Mouse (Mus musculus): ENCODE data around the gene Gm44511.
"Not testable (repeated sequence)": the region's sequence is repeated elsewhere in the genome, so short reads cannot be mapped to it uniquely, and the experiment has no call there.

Gm44511 gene

GRCm38 (mm10) chr6:128840669-128841068, 14.6 kb upstream of the Gm44511 start:
- not testable (repeated sequence) for DNase-seq (ENCODE audit: inconsistent ontology term)

DNA sequence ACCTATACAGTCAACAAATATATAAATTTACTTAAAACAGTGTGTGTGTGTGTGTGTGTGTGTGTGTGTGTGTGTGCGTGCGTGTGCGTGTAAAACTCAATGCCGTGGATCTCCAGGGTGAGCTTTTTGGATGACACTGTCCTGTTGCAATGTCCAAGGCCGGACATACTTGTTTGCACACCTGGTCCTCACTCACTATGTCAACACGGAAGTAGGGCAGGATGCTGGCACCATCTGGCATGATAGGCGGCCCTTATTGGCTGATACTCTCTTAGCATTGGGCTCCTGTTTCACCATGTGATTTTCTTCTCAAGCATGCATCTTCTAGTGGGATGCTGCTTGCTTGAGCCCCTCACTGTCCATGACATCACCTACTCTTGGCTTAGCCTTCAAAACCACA, 13.8 kb upstream of the Gm44511 start:
- DNase-seq (ENCODE audit: inconsistent ontology term), result no peak

- DNase-seq (ENCODE audit: inconsistent ontology term), result peak; percentile 88
Observed at GRCm38 (mm10) chr6:128839266-128839771, 13.2 kb upstream of the Gm44511 start.

GRCm38 (mm10) chr6:128838342-128839265, 12.5 kb upstream of the Gm44511 start:
- DNase-seq (ENCODE audit: inconsistent ontology term), result peak; percentile 90

GRCm38 (mm10) chr6:128837454-128838341, 11.6 kb upstream of the Gm44511 start:
- peak; percentile 54 for DNase-seq (ENCODE audit: inconsistent ontology term)

DNA sequence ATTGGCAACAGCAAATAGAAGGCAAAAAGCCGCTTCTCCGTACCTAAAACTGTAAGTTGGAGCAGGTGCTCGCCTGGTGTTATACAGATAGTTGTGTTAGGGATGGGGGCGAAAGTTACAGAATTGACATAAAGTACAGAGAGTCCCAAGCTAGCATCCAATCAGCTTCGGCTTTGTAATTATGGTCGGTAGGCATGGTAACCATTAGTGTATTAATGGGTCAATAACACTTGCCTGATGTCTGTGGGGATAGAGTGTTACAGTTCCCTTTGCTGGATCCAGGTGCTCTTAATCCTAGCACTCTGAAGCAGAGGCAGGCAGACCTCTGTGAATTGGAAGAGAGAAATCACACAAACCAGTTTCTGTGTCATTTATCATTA, 10.8 kb upstream of the Gm44511 start:
- DNase-seq (ENCODE audit: inconsistent ontology term), result no peak

DNA sequence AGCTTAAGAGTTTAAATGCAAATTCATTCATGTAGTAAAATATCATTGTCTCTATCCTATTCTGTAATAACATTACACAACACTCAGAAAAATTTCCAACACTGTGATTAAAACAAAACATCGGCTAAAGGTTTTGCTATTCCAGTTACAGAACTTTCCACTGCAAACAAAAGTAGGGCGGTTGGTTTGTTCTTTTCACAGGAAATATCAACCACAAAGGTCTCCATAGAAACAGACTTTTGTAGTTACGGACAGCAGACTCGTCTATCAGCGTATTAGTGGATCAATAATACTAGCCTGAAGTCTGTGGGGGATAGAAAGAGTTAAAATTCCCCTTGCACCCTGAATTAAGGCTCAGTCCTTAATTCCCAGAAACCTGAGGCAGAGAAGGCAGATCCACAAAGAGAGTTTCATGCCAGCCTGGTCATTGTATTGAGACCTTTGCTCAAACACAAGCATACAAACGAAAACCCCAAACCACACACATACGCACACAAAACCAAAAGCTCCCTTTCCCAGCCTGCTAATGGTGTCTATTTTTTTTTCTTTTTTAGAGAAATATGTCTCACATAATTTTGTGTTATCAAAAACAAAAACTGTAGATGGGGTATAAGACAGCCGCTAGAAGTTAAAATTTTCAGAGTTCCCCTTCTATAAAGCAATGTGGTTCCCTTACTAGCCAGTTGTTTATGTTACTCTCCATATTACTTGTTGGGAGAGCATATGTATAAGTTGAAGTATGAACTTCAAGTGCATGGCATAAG, 10.3 kb upstream of the Gm44511 start:
- no peak for DNase-seq (ENCODE audit: inconsistent ontology term)

DNA sequence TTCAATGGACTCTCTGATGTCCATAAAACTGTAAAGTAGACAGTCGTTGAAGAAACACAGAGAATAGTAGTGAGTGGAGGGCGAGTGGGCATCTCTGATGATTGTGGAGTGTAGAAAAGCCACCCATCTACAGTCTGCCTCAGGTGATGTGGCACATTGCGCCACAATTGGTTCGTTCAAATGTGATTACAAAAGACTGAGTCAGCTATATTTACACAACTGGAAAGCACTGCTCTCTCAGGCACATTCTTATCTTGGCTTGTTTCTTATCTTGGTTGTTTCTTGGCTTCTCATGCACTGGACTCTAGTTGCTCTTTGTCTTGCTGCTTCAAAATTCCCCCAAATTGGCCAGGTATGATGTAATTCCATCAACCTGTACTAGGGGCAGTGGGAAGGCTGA, 9.5 kb upstream of the Gm44511 start:
- DNase-seq (ENCODE audit: inconsistent ontology term), result no peak

DNA sequence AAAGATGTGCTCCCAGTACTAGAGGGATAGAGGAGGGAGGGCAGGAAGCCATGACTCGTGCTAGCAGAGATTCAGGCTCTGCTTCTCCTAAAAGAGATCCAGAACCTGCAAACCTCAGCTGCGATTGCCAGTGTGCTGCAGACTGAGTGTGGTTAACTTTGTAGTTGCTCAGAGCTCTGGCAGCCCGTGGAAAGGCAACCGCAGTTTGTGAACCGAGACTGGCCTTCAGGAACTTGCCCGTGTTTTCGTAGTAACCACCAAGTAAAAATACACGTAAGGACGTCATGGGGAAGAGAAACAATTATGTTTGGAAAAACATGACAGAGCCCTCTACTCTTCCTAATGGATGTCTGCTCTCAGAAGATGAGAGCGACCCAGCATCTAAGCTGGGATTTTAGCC, 6.9 kb upstream of the Gm44511 start:
- no peak for DNase-seq (ENCODE audit: inconsistent ontology term)

DNA sequence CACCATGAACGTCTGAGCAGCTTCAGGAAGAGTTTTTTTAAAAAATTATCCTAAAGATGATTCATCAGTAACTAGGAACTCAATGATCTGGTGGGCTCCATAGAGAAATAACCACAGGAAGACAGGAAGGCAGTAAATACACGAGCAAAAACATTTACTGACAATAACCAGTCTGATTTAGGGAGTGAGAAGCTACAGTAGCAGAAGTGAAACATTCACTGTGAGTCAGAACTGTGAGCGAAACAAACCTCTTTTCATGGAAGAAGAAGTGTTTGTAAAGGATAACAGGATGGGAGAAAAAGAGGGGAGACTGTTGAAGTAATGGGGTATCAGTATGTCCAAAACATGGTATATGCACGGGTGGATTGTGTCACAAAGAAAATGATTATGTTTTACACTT, 3.7 kb upstream of the Gm44511 start:
- DNase-seq (ENCODE audit: inconsistent ontology term), result no peak

GRCm38 (mm10) chr6:128826781-128827180, 666 bp upstream of the Gm44511 start:
- DNase-seq (ENCODE audit: inconsistent ontology term), result no peak

GRCm38 (mm10) chr6:128818083-128818802, 7.9 kb downstream of the Gm44511 start:
- DNase-seq (ENCODE audit: inconsistent ontology term), result no peak

DNA sequence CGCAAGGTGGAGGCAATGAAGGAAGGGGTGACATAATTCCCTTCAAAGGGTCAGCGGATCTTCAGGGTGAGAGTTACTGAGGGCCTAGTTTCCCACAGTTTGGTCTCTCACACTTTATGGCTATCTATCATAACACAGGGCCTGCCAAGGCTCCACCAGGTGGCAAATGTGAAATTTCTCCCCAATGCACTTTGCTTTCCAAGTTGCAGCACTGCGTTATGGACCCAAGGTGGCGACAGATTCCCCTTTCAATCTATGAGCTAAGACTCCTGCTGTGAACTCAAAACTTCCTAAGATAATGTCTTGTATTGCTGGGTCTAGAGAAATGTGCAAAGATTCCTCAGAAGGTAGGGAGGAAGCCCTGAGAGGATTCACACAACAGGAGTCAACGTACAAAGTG, 17.6 kb downstream of the Gm44511 start:
- peak; percentile 19 for DNase-seq (ENCODE audit: inconsistent ontology term)

- no peak for DNase-seq (ENCODE audit: inconsistent ontology term)
Observed at GRCm38 (mm10) chr6:128807021-128807420, 19.1 kb downstream of the Gm44511 start.

DNA sequence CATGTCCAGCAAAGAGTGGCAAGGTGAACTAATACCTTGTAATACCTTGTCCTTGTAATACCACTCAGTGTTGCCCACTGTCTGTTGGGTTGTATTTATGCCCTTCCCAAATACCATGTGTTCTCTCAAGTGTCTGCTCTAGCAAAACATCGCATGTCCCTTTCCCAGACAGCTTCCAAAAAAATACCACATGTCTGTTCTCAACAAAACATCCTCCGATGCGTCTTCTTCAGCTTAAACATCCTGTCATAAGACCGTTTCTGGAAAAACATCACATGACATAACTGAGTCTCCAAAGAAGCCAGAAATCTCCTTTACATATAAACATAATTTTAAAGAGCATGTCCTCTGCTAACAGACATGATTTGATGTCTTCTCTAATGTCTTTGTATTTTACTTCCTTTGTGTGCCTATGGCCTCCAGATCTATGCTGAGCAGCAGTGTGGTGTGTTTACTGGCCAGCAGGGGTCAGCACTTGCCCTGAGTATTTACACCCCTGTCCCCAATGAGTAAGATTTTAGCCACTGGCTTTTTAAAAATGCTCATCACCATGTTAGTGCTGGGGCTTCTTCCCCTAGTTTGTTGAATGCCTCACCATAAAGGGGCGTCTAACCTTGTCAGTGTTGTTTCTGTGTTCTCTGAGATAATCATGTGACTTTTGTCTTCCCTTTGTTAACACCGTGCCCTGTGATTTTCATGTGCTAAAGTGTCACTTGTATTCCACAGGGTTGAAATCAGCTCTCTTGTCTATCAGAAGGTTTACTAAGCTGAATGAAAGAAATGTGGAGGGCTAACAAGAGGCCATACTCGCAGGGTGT, 21.1 kb downstream of the Gm44511 start:
- peak; percentile 27 for DNase-seq (ENCODE audit: inconsistent ontology term)

DNA sequence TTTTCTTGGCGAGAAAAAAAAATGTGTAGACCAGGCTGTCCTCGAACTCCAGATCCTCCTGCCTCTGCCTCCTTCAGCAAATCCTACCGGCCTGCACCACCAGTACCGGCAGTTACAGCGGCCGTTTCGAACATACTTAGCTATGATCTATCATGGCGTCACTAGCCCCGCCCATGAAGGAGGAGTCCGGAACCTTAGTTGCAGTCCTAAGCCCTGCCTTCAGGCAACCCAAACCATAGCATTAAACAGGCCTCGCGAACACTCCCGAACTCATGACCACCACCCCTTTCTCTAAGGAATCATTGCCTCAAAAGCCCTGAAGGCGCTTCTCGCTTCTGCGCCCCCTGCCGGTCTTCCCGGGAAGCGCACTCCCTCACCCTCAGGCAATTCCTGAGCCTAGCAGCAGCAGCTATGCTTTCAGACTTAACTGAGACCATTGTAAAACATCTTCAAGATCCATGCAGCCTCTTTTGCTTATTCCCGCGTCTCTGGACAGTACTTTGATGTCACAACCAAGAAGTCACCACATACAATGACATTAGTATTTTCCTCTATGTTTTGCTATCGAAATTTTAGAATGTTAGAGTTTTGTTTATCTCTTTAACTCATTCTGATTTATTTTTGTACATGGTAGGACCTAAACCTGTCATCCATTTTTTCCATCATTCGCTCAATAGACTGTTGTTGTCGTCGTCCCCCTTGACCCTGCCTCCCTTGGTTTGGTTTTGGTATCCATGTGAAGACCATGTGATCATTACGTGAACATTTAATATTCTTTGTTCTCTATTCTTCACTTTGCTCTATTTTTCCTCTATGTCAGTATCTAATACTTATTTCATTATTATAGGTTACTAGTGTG, 22.9 kb downstream of the Gm44511 start:
- peak; percentile 98 for DNase-seq (ENCODE audit: inconsistent ontology term)

DNA sequence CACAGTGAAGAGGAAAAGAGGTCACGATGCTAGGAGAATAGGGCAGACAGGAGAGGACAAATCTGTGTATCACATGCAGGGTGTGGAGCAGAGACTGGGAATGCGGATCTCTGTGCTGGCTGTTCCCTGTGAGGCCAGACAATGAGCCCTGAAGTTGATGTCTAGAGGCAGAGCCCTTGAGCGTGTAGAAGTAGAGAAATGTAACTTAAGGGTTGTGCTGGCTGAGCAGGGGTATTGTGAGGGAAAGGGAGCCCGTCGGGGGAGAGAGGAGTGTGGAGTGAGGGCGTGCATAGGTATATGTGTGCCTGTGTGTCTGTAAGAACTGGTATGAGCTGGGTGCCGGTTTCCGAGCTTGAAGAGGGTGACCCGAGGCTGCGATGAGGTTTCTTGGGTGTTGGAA, 23.6 kb downstream of the Gm44511 start:
- no peak for DNase-seq (ENCODE audit: inconsistent ontology term)

GRCm38 (mm10) chr6:128800696-128801095, 25.4 kb downstream of the Gm44511 start:
- DNase-seq (ENCODE audit: inconsistent ontology term), result not testable (repeated sequence)

- DNase-seq (ENCODE audit: inconsistent ontology term), result no peak
Observed at GRCm38 (mm10) chr6:128799896-128800270, 26.2 kb downstream of the Gm44511 start.
